Mouse (Mus musculus): Measurements from ENCODE around the gene Ap3d1. TPM values are rescaled to one million over a fixed set of nuclear protein-coding genes. Genes with fewer than 3 reads are reported as not detected.

Gene Ap3d1
- polyA plus RNA-seq, 1 experiment from 2014 or later: 54.2 TPM

GRCm38 (mm10) chr10:80755291-80756015 lies 13.4 kb upstream of the Ap3d1 start:
- Histone ChIP-seq H3K9ac (ENCODE audit: low read depth, low read length) (peak overlapping the region; percentile 83), H3K4me1 (replicated peaks; ENCODE audit: insufficient read depth, low read length) (peaks cover 24% of the 10 kb centered on the region), H3K27ac (peak overlapping the region; percentile 69), H3K4me2 (ENCODE audit: low read length) (peak overlapping the region; percentile 85), H3K4me3 (replicated peaks; ENCODE audit: low read depth, low read length) (peak overlapping the region; percentile 86), H3K9me3 (replicated peaks; ENCODE audit: low read length) (no peaks in the 10 kb centered on the region), H3K27me3 (ENCODE audit: insufficient read depth, low read length) (no peaks in the 10 kb centered on the region), H3K36me3 (ENCODE audit: insufficient read depth, low read length) (no peaks in the 10 kb centered on the region)
- ATAC-seq (replicated peaks; ENCODE audit: low FRiP score, low read depth) (no peak), DNase-seq (ENCODE audit: low spot score) (no peak)
- TF ChIP-seq CTCF (IDR thresholded peaks at IDR 0.05; ENCODE audit: low read depth): no peak
- under 1% methylated on average over 63 of the region's 75 CpGs for WGBS

DNA sequence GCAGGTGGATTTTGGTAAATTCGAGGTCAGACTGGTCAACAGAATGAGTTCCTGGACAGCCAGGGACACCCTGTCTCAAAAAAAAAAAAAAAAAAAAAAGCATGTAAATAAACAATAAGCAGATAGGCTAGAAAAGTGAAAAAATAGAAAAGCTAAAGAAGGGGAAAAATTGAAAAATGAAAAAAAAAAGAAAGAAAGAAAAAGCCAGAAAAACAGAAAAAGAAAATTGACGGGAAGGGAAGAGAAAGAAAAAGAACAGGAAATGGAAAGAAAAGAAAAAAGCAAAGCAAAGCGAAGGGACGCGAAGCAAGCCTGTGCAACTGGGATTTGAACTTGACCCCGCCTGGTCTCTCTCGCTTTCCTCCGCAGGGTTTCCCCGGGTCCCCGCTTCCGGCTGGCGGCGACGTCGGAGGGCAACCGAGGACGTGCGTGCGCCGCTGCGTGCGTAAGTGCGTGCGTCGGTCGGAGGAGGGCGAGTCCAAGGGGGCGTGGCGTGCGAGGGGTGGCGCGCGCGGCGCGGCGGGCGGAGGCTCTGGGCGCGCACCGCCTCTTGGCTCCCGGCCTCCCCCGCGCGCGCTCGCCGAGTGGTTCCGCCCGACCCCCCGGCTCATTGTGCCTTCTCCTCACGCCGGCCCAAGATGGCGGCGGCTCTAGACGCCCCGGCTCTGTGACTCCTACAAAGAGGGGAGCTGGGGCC lies 12.7 kb upstream of the Ap3d1 start, which contains the start of gene Dot1l:
Dot1l (plus strand) TSS at position 613 of the 697 bp plus-strand sequence.
- peak; percentile 86 for ATAC-seq (replicated peaks; ENCODE audit: low FRiP score, low read depth)
- Histone ChIP-seq H3K4me1 (replicated peaks; ENCODE audit: insufficient read depth, low read length) (peaks cover 24% of the 10 kb centered on the region), H3K9ac (ENCODE audit: low read depth, low read length) (peak within 1 kb of the TSS; percentile 83)

DNA sequence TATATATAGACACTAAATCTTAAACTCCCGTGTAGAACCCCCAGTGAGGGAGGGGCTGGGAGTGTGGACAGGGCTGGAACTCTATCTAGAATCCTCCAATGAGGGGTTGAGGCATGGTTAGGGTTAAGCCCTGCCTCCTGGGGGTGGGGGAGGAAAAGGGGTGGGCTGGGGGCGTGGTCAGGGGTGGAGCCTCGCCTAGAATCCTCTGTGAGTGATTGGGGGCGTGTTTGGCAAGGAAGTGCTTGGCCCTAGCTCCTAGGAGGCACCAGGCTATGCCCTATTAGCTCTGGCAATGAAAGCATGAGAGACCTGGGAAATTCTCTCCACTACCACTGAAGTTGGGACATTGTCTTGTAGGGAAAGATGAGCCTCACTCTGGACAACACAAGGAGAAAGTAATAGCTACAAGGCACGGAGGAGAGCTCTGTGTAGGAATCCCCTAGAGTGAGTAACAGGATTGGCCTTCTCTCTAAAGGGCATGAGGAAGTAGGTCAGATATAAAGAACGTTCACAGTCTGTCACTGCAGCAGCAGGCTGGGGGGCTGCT lies 10.1 kb upstream of the Ap3d1 start:
- Histone ChIP-seq H3K9ac (ENCODE audit: low read depth, low read length) (no peak overlapping the region), H3K9me3 (replicated peaks; ENCODE audit: low read length) (no peaks in the 10 kb centered on the region), H3K27ac (peak overlapping the region; percentile 86), H3K4me1 (replicated peaks; ENCODE audit: insufficient read depth, low read length) (peaks cover 20% of the 10 kb centered on the region), H3K4me2 (ENCODE audit: low read length) (peak overlapping the region; percentile 53), H3K27me3 (ENCODE audit: insufficient read depth, low read length) (no peaks in the 10 kb centered on the region), H3K36me3 (ENCODE audit: insufficient read depth, low read length) (no peaks in the 10 kb centered on the region), H3K4me3 (replicated peaks; ENCODE audit: low read depth, low read length) (peak overlapping the region; percentile 11; the same call in 1 of the 2 replicates)
- ATAC-seq (replicated peaks; ENCODE audit: low FRiP score, low read depth) (peak; percentile 57), DNase-seq (ENCODE audit: low spot score) (peak; percentile 92)
- WGBS: under 1% methylated on average over 6 of the region's 6 CpGs
- no peak for TF ChIP-seq CTCF (IDR thresholded peaks at IDR 0.05; ENCODE audit: low read depth)

More for the DNA sequence above, 12.7 kb upstream of the Ap3d1 start, which contains the start of gene Dot1l:
- WGBS: under 1% methylated on average over 46 of the region's 57 CpGs
- peak; percentile 99 for DNase-seq (ENCODE audit: low spot score)
- Histone ChIP-seq H3K27me3 (ENCODE audit: insufficient read depth, low read length) (no peaks in the 10 kb centered on the region), H3K9me3 (replicated peaks; ENCODE audit: low read length) (no peaks in the 10 kb centered on the region), H3K36me3 (ENCODE audit: insufficient read depth, low read length) (no peaks in the 10 kb centered on the region), H3K4me3 (replicated peaks; ENCODE audit: low read depth, low read length) (peak within 1 kb of the TSS; percentile 86), H3K4me2 (ENCODE audit: low read length) (peak within 1 kb of the TSS; percentile 85), H3K27ac (peak within 1 kb of the TSS; percentile 69)
- 0 out of 2 replicates have a peak, but pooled peaks have one; percentile 13 for TF ChIP-seq CTCF (IDR thresholded peaks at IDR 0.05; ENCODE audit: low read depth)

- DNase-seq (ENCODE audit: low spot score) (peak; percentile 77), ATAC-seq (replicated peaks; ENCODE audit: low FRiP score, low read depth) (no peak)
- H3K9ac ChIP-seq (ENCODE audit: low read depth, low read length): no peak overlapping the region
- no peaks in the 10 kb centered on the region for H3K27me3 ChIP-seq (ENCODE audit: insufficient read depth, low read length)
- H3K36me3 ChIP-seq (ENCODE audit: insufficient read depth, low read length): no peaks in the 10 kb centered on the region
- H3K4me1 ChIP-seq (replicated peaks; ENCODE audit: insufficient read depth, low read length): peaks cover 11% of the 10 kb centered on the region
- H3K4me2 ChIP-seq (ENCODE audit: low read length): peak overlapping the region; percentile 53
- H3K9me3 ChIP-seq (replicated peaks; ENCODE audit: low read length): no peaks in the 10 kb centered on the region
- peak; percentile 64 for TF ChIP-seq CTCF (IDR thresholded peaks at IDR 0.05; ENCODE audit: low read depth)
- H3K4me3 ChIP-seq (replicated peaks; ENCODE audit: low read depth, low read length): peak overlapping the region; percentile 11; the same call in 1 of the 2 replicates
- 9% methylated on average over 16 of the region's 16 CpGs for WGBS
- peak overlapping the region; percentile 86 for H3K27ac ChIP-seq
Measured at GRCm38 (mm10) chr10:80751188-80751832, 9.2 kb upstream of the Ap3d1 start.

- WGBS: 5% methylated on average over 6 of the region's 6 CpGs
- Histone ChIP-seq H3K36me3 (ENCODE audit: insufficient read depth, low read length) (no peaks in the 10 kb centered on the region), H3K27ac (no peak overlapping the region), H3K27me3 (ENCODE audit: insufficient read depth, low read length) (no peaks in the 10 kb centered on the region), H3K4me3 (replicated peaks; ENCODE audit: low read depth, low read length) (no peak overlapping the region), H3K9me3 (replicated peaks; ENCODE audit: low read length) (no peaks in the 10 kb centered on the region), H3K4me2 (ENCODE audit: low read length) (no peak overlapping the region), H3K4me1 (replicated peaks; ENCODE audit: insufficient read depth, low read length) (peaks cover 6% of the 10 kb centered on the region; the same call in 1 of the 2 replicates), H3K9ac (ENCODE audit: low read depth, low read length) (no peak overlapping the region)
- ATAC-seq (replicated peaks; ENCODE audit: low FRiP score, low read depth) (no peak), DNase-seq (ENCODE audit: low spot score) (peak; percentile 93)
- no peak for TF ChIP-seq CTCF (IDR thresholded peaks at IDR 0.05; ENCODE audit: low read depth)
Measured at GRCm38 (mm10) chr10:80748609-80749008, 6.5 kb upstream of the Ap3d1 start.

DNA sequence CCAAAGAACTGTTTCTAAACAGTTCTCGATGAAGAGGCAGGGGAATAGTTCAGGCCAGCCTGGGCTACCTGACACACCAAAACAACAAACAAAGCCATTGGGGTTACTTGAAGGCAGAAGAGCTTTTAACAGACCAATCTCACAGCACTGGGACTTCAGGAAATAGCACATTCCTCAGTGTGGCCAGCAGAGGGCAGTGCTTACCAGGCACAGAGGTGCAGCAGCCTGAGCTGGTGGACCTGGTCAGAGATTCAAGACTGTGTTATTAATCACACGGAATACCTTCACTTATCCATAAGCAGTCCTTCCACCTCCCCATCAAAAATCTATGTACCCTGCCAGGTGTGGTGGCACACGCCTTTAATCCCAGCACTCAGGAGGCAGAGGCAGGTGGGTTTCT lies 5.3 kb upstream of the Ap3d1 start:
- H3K4me3 ChIP-seq (replicated peaks; ENCODE audit: low read depth, low read length): no peak overlapping the region
- WGBS: 20% methylated on average over 3 of the region's 3 CpGs
- no peaks in the 10 kb centered on the region for H3K36me3 ChIP-seq (ENCODE audit: insufficient read depth, low read length)
- H3K9me3 ChIP-seq (replicated peaks; ENCODE audit: low read length): no peaks in the 10 kb centered on the region
- DNase-seq (ENCODE audit: low spot score) (peak; percentile 90), ATAC-seq (replicated peaks; ENCODE audit: low FRiP score, low read depth) (no peak)
- H3K27me3 ChIP-seq (ENCODE audit: insufficient read depth, low read length): no peaks in the 10 kb centered on the region
- TF ChIP-seq CTCF (IDR thresholded peaks at IDR 0.05; ENCODE audit: low read depth): peak; percentile 98
- H3K4me1 ChIP-seq (replicated peaks; ENCODE audit: insufficient read depth, low read length): peaks cover 3% of the 10 kb centered on the region; the same call in 1 of the 2 replicates
- H3K4me2 ChIP-seq (ENCODE audit: low read length): no peak overlapping the region
- no peak overlapping the region for H3K9ac ChIP-seq (ENCODE audit: low read depth, low read length)
- no peak overlapping the region for H3K27ac ChIP-seq

Data from kidney, postnatal 0 days (tissue).